Mouse (Mus musculus): Measurements from ENCODE around the gene Higd2a. TPM values are rescaled to one million over a fixed set of nuclear protein-coding genes. Genes with fewer than 3 reads are reported as not detected.

Higd2a gene
- polyA plus RNA-seq, 1 experiment from 2014 or later = 167 TPM

DNA sequence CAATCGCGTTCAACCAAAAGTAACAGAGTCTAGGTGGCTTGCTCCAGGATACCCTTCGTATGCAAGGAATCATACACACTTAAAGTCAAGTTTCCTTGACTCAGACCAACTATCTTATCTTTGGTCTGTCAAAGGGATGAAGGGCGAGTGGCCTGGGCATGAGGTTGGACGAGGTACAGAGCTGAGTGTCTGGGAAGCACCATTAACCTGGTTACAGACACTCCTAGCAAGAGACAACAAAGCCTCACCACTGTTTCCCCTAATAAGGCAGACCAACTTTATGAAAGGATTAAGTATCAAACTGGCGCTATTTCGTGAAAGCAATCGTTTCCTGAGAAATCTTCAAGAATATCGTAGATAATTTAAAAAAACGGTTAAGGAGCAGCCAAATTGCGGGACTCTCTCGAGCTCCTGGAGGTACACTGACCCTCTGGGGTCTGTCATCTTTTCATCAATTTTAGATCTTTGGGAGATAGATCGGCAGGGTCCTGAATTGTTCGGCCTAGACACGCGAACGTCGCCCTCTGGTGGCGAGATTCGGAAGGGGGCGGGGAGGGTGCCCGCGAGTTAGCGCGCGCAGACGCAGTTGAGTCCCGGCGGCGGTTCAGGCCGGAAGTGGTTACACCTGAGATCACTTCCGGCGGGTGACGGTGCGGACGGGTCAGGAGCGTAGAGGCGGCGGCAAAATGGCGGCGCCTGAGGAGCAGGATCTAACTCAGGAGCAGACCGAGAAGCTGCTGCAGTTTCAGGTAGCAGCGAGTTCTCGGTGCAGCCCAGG is 31.3 kb downstream of the Higd2a start, which contains the start of gene Faf2:
Faf2 (plus strand) TSS at position 630 of the 778 bp plus-strand sequence.
- DNase-seq (ENCODE audit: low spot score) = peak; percentile 99
- Histone ChIP-seq H3K27me3 (ENCODE audit: control insufficient read depth, insufficient read depth, low read length) (no peaks in the 10 kb centered on the region), H3K27ac (ENCODE audit: low read depth, low read length) (peak within 1 kb of the TSS; percentile 70), H3K4me1 (replicated peaks; ENCODE audit: control insufficient read depth, insufficient read depth, low read length) (no peaks in the 10 kb centered on the region; the same call in 1 of the 2 replicates), H3K9me3 (ENCODE audit: control insufficient read depth, low read length) (no peaks in the 10 kb centered on the region), H3K9ac (ENCODE audit: low read depth, low read length) (peak within 1 kb of the TSS; percentile 96), H3K4me2 (replicated peaks; ENCODE audit: low read depth, low read length) (peak within 1 kb of the TSS; percentile 66), H3K4me3 (ENCODE audit: low read depth, low read length) (peak within 1 kb of the TSS; percentile 97), H3K36me3 (ENCODE audit: control insufficient read depth, insufficient read depth, low read length) (no peaks in the 10 kb centered on the region)
- 12% methylated on average over 44 of the region's 44 CpGs for whole genome bisulfite sequencing
- ATAC-seq (ENCODE audit: low FRiP score) = peak; percentile 97

DNA sequence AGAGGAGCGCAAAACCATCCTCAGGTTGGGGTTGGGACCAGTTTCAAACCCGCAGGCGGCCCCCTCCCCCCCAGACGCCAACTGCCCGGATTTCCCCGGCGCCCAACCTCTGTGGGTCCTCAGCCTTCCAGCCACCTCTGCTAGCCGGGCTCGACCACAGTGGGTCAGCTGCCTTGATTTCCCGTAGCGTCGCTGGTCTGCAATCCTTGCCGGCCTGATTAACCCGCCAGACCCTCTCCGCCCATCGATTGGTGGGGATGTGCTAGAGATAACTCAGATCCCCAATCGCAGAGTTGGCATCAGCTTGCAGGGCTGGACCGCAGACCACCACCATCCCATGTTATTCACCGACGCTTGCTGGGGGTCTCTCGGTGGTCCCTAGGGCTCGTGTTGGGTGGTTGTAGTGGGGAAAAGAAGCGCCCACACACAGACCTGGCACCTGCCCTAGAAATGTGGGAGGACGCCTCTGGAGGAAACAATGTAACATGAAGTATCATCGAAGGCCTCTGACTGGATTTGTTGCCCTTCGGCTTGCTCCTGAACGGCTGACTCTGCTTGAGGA is 32.0 kb downstream of the Higd2a start:
- no peak; the same call in none of the 2 replicates for ATAC-seq (ENCODE audit: low FRiP score)
- peak overlapping the region; percentile 96 for H3K9ac ChIP-seq (ENCODE audit: low read depth, low read length)
- WGBS = 2% methylated on average over 27 of the region's 27 CpGs
- no peaks in the 10 kb centered on the region for H3K36me3 ChIP-seq (ENCODE audit: control insufficient read depth, insufficient read depth, low read length)
- peak overlapping the region; percentile 70 for H3K27ac ChIP-seq (ENCODE audit: low read depth, low read length)
- H3K4me1 ChIP-seq (replicated peaks; ENCODE audit: control insufficient read depth, insufficient read depth, low read length) = no peaks in the 10 kb centered on the region; the same call in 1 of the 2 replicates
- no peaks in the 10 kb centered on the region for H3K9me3 ChIP-seq (ENCODE audit: control insufficient read depth, low read length)
- H3K4me2 ChIP-seq (replicated peaks; ENCODE audit: low read depth, low read length) = peak overlapping the region; percentile 66
- no peak for DNase-seq (ENCODE audit: low spot score)
- H3K4me3 ChIP-seq (ENCODE audit: low read depth, low read length) = peak overlapping the region; percentile 97
- H3K27me3 ChIP-seq (ENCODE audit: control insufficient read depth, insufficient read depth, low read length) = no peaks in the 10 kb centered on the region

DNA sequence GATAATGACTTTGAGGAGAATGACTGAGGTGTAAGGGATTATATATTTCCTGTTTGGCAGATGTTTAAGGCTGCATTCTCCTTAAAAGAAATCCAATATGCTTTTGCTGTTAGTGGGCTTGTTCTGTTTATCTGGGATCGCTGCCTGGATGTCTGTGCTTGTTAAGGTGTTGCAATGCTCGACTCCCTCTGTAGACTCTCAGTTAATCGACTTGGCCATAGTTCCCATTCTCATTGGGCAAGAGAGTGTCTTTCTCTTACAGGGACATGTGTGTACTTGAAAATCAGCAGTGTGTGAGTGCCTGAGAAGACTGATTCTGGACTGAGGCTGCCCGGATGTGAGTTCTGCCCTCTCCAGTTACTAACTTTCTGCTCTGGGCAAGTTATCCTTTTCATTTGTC is 39.1 kb downstream of the Higd2a start:
- H3K9ac ChIP-seq (ENCODE audit: low read depth, low read length) = no peak overlapping the region
- H3K27me3 ChIP-seq (ENCODE audit: control insufficient read depth, insufficient read depth, low read length) = no peaks in the 10 kb centered on the region
- 93% methylated on average over 4 of the region's 4 CpGs for WGBS
- no peak overlapping the region for H3K27ac ChIP-seq (ENCODE audit: low read depth, low read length)
- no peak for ATAC-seq (ENCODE audit: low FRiP score)
- DNase-seq (ENCODE audit: low spot score) = no peak
- H3K4me1 ChIP-seq (replicated peaks; ENCODE audit: control insufficient read depth, insufficient read depth, low read length) = no peaks in the 10 kb centered on the region
- H3K4me2 ChIP-seq (replicated peaks; ENCODE audit: low read depth, low read length) = no peak overlapping the region
- no peaks in the 10 kb centered on the region for H3K36me3 ChIP-seq (ENCODE audit: control insufficient read depth, insufficient read depth, low read length)
- H3K4me3 ChIP-seq (ENCODE audit: low read depth, low read length) = no peak overlapping the region
- no peaks in the 10 kb centered on the region for H3K9me3 ChIP-seq (ENCODE audit: control insufficient read depth, low read length)

DNA sequence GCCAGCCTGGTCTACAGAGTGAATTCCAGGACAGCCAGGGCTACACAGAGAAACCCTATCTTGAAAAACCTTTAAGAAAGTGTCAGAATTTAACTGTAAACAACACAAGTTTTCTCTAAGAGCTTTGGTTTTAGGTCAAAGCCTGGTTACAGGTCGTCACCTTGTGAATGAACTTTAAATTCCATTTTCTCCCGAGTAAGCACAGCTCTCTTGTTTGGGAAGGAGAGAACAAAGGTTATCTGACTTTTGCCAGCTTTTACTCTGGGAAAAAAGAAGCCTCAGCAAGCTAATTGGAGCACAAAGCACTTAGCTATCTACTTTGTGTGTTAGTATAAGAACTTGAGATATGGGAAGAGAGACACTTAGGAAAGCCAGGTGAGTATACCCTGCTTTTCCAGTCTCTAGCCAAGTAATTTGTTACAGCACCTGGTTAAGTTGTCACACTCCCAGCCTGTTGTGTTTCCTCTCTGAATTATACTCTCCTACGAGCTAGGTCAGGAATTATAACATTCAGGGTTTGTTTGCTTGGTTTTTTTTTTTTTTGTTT is 42.8 kb downstream of the Higd2a start:
- no peak overlapping the region for H3K4me3 ChIP-seq (ENCODE audit: low read depth, low read length)
- no peaks in the 10 kb centered on the region for H3K27me3 ChIP-seq (ENCODE audit: control insufficient read depth, insufficient read depth, low read length)
- DNase-seq (ENCODE audit: low spot score) = no peak
- no peaks in the 10 kb centered on the region for H3K4me1 ChIP-seq (replicated peaks; ENCODE audit: control insufficient read depth, insufficient read depth, low read length)
- H3K9me3 ChIP-seq (ENCODE audit: control insufficient read depth, low read length) = no peaks in the 10 kb centered on the region
- WGBS = 77% methylated on average over 3 of the region's 3 CpGs
- H3K27ac ChIP-seq (ENCODE audit: low read depth, low read length) = no peak overlapping the region
- no peak overlapping the region for H3K4me2 ChIP-seq (replicated peaks; ENCODE audit: low read depth, low read length)
- H3K9ac ChIP-seq (ENCODE audit: low read depth, low read length) = no peak overlapping the region
- no peaks in the 10 kb centered on the region for H3K36me3 ChIP-seq (ENCODE audit: control insufficient read depth, insufficient read depth, low read length)
- ATAC-seq (ENCODE audit: low FRiP score) = no peak

DNA sequence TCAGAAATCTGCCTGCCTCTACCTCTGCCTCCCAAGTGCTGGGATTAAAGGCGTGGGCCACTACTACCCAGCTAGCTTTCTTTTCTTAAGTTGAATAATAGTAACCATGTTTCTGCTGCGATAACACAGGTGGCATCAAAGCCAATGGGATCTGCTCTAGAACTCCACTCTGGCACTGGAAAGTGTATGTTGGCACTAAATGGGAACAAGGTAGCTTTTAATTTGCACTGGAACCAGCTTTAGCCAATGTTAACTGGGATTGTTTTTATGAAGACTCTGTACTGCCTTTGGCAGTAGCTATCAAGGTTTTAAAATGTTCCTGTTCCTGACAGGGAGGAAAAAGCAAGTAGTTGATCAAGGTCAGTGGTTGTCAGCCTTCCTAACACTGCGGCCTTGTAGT is 45.0 kb downstream of the Higd2a start:
- no peak for ATAC-seq (ENCODE audit: low FRiP score)

More for the DNA sequence above, 45.0 kb downstream of the Higd2a start:
- H3K36me3 ChIP-seq (ENCODE audit: control insufficient read depth, insufficient read depth, low read length) = no peaks in the 10 kb centered on the region
- H3K4me1 ChIP-seq (replicated peaks; ENCODE audit: control insufficient read depth, insufficient read depth, low read length) = no peaks in the 10 kb centered on the region
- no peak overlapping the region for H3K9ac ChIP-seq (ENCODE audit: low read depth, low read length)
- H3K9me3 ChIP-seq (ENCODE audit: control insufficient read depth, low read length) = no peaks in the 10 kb centered on the region
- DNase-seq (ENCODE audit: low spot score) = no peak
- no peaks in the 10 kb centered on the region for H3K27me3 ChIP-seq (ENCODE audit: control insufficient read depth, insufficient read depth, low read length)
- H3K4me3 ChIP-seq (ENCODE audit: low read depth, low read length) = no peak overlapping the region
- no peak overlapping the region for H3K4me2 ChIP-seq (replicated peaks; ENCODE audit: low read depth, low read length)
- no peak overlapping the region for H3K27ac ChIP-seq (ENCODE audit: low read depth, low read length)
- WGBS = 95% methylated on average over 3 of the region's 3 CpGs

Other genes starting within 250 kb of the Higd2a start
- gene Cplx2, start 218.9 kb upstream of the Higd2a start, polyA plus RNA-seq (2014; fragmentation: Nextera tagmentation; extraction: Ambion mirVana) = 12.7 and 13.0 TPM in 2 replicates
- gene Thoc3, start 121.4 kb upstream of the Higd2a start, polyA plus RNA-seq (2014; fragmentation: Nextera tagmentation; extraction: Ambion mirVana) = 142 and 143 TPM in 2 replicates
- gene Simc1, start 86.4 kb upstream of the Higd2a start, polyA plus RNA-seq (2014; fragmentation: Nextera tagmentation; extraction: Ambion mirVana) = 19.7 TPM in 2 replicates
- gene 4833439L19Rik, start 24.8 kb upstream of the Higd2a start, polyA plus RNA-seq (2014; fragmentation: Nextera tagmentation; extraction: Ambion mirVana) = 262 and 268 TPM in 2 replicates
- gene Arl10, start 15.2 kb upstream of the Higd2a start, polyA plus RNA-seq (2014; fragmentation: Nextera tagmentation; extraction: Ambion mirVana) = 28.4 and 39.1 TPM in 2 replicates
- gene Nop16, start 117 bp upstream of the Higd2a start, polyA plus RNA-seq (2014; fragmentation: Nextera tagmentation; extraction: Ambion mirVana) = 62.5 and 63.0 TPM in 2 replicates
- 32.3 and 36.8 TPM in 2 replicates for gene Cltb, start 21.1 kb downstream of the Higd2a start, polyA plus RNA-seq (2014; fragmentation: Nextera tagmentation; extraction: Ambion mirVana)
- 94.5 and 116 TPM in 2 replicates for gene Faf2, start 31.6 kb downstream of the Higd2a start, polyA plus RNA-seq (2014; fragmentation: Nextera tagmentation; extraction: Ambion mirVana)
- gene Rnf44, start 103.7 kb downstream of the Higd2a start, polyA plus RNA-seq (2014; fragmentation: Nextera tagmentation; extraction: Ambion mirVana) = 99.1 and 115 TPM in 2 replicates
- not detected in 2 replicates for gene Cdhr2, start 111.3 kb downstream of the Higd2a start, polyA plus RNA-seq (2014; fragmentation: Nextera tagmentation; extraction: Ambion mirVana)
- gene Gprin1, start 159.7 kb downstream of the Higd2a start, polyA plus RNA-seq (2014; fragmentation: Nextera tagmentation; extraction: Ambion mirVana) = 7.5 and 11.2 TPM in 2 replicates
- gene Sncb, start 176.4 kb downstream of the Higd2a start, polyA plus RNA-seq (2014; fragmentation: Nextera tagmentation; extraction: Ambion mirVana) = 2.3 and 2.5 TPM in 2 replicates
- not detected in 2 replicates for gene Eif4e1b, start 193.8 kb downstream of the Higd2a start, polyA plus RNA-seq (2014; fragmentation: Nextera tagmentation; extraction: Ambion mirVana)
- gene Tspan17, start 199.2 kb downstream of the Higd2a start, polyA plus RNA-seq (2014; fragmentation: Nextera tagmentation; extraction: Ambion mirVana) = 12.0 and 13.2 TPM in 2 replicates

Measured in hindbrain, embryonic 11.5 days (tissue).